Mouse (Mus musculus) brain, embryonic 14.5 days (tissue): ENCODE results near the gene Spata4.

Source experiments
- CTCF ChIP-seq: fragments of 200-500 bp; IDR thresholded peaks from 2 replicates; pipeline ENCODE4 v1.5.1; 2012; ENCODE audit warnings: inconsistent platforms, mild to moderate bottlenecking, moderate library complexity, borderline replicate concordance; ENCODE audit not compliant: insufficient read depth, insufficient read length; ENCODE audit errors: extremely low read depth
- POLR2A ChIP-seq: fragments of 200-500 bp; IDR thresholded peaks from 2 replicates; pipeline ENCODE4 v1.6.1; 2012; ENCODE audit warnings: mild to moderate bottlenecking, inconsistent platforms, borderline replicate concordance; ENCODE audit not compliant: poor library complexity, insufficient read depth, insufficient read length, severe bottlenecking; ENCODE audit errors: extremely low read depth

- TF ChIP-seq CTCF (no peak), POLR2A (no peak)
Observed at GRCm38 (mm10) chr8:54603440-54603839, 2.9 kb downstream of the Spata4 start.
